Mouse (Mus musculus) fibroblast of lung, adult 2 months (primary cell): ENCODE data around the gene Defb33.

Experiments used
- DNase-seq: peaks from one replicate; pipeline ENCODE4 v3.0.0-alpha.2; 2011; ENCODE audit warnings: low read depth

Defb33 gene

DNA sequence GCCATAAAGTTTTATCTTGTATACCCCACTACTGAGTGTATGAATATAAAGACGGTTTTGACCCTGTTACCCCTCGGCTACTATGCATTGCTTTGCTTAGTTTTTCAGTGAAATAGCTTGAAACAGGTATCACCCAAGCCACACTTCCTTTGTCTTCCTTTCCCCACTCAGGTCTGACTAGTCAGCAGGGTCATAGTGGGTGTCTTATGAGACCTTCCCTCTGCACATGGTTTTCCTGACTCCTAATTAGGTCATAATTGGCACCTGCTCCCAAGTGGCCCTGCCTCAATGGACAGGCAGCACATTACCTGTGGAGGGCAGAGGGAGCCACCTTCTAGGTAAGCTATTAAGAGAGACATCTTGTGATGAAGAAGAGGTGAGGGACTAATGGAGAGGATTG, at the start of gene Defb33:
Gene Defb33 (plus strand): TSS at position 301 of the 400 bp plus-strand sequence.
- no peak for DNase-seq

DNA sequence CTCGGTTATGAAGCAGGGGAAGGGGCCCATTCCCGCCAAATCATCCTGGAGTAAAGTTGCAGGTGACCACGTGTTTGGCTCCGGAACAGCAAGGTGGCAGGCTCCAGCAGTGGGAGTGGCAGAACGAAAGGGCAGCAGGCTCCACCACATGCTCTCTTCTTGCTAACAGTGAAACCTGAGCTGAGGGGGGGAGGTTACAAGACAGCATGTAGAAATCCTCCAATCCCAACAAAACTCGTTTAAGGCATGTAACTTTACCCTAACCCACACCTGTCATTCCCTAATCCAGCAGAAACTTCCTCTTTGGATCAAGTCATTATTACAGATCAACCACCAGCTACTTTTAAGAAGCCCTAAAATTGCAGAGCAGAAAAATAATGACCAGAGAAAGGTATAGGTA, 17.9 kb upstream of the Defb33 start:
- DNase-seq: no peak

DNA sequence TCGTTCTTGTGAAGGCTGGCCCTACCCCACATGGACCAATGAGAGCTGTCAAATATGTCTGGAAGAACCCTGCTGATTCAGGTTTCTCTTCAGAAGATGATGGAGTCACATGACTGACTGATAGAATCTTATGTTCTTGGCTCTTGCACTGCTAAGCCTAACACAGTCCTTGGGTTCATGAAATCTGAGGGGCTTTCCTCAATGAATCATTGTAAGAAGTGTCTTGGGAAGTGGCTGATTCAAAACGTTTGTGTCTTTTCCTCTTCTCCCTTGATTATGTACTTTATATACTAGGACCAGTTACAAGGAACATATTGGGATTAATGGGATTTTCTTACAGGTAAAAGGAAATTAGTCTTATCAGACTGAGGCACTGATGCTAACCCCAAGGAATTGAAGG, 10.1 kb downstream of the Defb33 start, which contains the start of gene Gm15056:
Gene Gm15056 (minus strand): TSS at position 101 of the 400 bp plus-strand sequence.
- no peak for DNase-seq

- DNase-seq: no peak
Measured at GRCm38 (mm10) chr8:20907119-20907518, 14.7 kb downstream of the Defb33 start.

DNA sequence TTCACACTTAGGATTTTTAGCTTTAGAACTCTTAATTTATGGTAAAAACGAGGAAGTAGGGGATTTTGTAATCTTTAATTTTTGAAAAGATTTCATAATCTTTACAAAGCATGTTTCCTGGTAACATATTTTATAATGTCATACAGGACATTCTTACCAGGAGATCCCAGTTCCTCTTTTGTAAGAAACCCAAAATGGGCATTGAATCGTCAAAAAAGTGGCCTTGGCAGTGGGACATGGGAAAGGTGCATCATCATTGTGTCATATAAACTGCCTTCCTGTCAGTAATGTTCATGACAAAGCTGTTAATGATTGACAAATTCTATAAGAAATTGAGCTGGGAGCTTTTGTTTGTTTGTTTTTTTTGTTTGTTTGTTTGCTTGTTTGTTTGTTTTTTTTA, 15.8 kb downstream of the Defb33 start:
- DNase-seq: no peak

DNA sequence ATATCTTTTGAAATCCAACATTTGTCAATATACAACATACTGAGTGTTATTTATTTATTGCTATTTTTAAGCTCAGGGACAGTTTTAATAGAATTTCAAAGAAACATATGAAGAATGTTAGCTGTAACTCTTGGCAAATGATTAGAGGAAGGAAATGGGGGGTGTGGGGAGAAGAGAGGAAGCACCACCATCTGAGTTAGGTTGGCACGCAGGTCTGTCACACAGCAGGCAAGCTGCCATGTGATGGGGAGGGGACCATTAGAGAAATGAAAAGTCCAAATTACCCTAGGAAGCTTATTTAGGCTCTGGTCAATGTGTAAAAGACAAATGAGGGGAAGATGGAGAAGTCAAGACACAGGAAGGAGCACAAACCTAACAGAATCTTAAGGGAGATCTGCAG, 19.8 kb downstream of the Defb33 start:
- DNase-seq: no peak

- DNase-seq: no peak
Measured at GRCm38 (mm10) chr8:20921971-20922370, 29.5 kb downstream of the Defb33 start, which contains the start of gene Gm6040. Gene Gm6040, minus strand, starts transcription at chr8:20922071.

GRCm38 (mm10) chr8:20944610-20945009, 52.1 kb downstream of the Defb33 start, which contains the start of gene AY761185:
Gene AY761185, minus strand, starts transcription at chr8:20944710.
- DNase-seq: no peak
